Mouse (Mus musculus) small intestine, adult 2 months (tissue): ENCODE data around the gene Fchsd2.

Source experiments
- CTCF ChIP-seq: fragments of 200-500 bp; IDR thresholded peaks from 2 replicates; pipeline ENCODE4 v1.5.1; 2012; ENCODE audit warnings: low read depth, mild to moderate bottlenecking, control low read depth, inconsistent platforms, low read length, moderate library complexity, mixed read lengths; ENCODE audit not compliant: insufficient replicate concordance, insufficient read length; ENCODE audit errors: extremely low read depth
- POLR2A ChIP-seq: fragments of 200-500 bp; IDR thresholded peaks from 2 replicates; pipeline ENCODE4 v1.6.1; 2012; ENCODE audit warnings: low read depth, mild to moderate bottlenecking, control low read depth, inconsistent platforms, low read length, moderate library complexity

DNA sequence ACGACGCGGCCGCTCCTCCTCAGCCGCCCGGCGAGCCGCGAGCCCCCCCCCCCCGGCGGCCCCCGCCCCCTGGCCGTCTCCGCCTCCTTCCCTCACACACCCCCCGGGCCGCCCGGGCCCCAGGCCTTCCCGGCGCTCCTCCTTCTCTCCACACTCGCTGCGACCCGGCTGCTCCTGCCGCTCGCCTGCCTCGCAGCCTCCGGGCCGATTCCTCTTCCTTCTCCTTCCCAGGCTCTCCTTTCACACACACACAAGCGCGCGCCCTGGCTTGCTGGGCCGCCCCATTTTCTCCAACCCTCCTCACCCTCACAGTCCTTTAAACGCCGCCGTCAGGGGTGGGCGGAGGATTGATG is 16.0 kb downstream of the Fchsd2 start:
- peak; percentile 87 for TF ChIP-seq POLR2A
- TF ChIP-seq CTCF = no peak
